Mouse (Mus musculus) right cerebral cortex, postnatal 10 days (tissue): ENCODE data around the gene Baiap3.

Experiments
- DNase-seq, 2 experiments: peaks; one replicate each; pipeline ENCODE4 v3.0.0; 2021; ENCODE audit warnings: low spot score in 2 of 2

The Baiap3 gene

GRCm38 (mm10) chr17:25210680-25211466 lies 45.3 kb downstream of the Baiap3 start:
- no peak for DNase-seq

- no peak for DNase-seq
Measured at GRCm38 (mm10) chr17:25210006-25210405, 46.2 kb downstream of the Baiap3 start.

GRCm38 (mm10) chr17:25202401-25202800 lies 53.8 kb downstream of the Baiap3 start:
- DNase-seq = no peak
